Mouse (Mus musculus) bone marrow macrophage, adult 2 months (primary cell): ENCODE results near the gene Fam186a.

Experiments used
- CTCF ChIP-seq: IDR thresholded peaks from 2 replicates; pipeline ENCODE4 v1.5.1; 2012; ENCODE audit warnings: low read depth, mild to moderate bottlenecking, low read length, moderate library complexity
- POLR2A ChIP-seq: IDR thresholded peaks from 2 replicates; pipeline ENCODE4 v1.6.1; 2012; ENCODE audit warnings: mild to moderate bottlenecking, low read depth, low read length, borderline replicate concordance

- no peak for TF ChIP-seq CTCF
- TF ChIP-seq POLR2A = no peak
Observed at GRCm38 (mm10) chr15:99904841-99905240, 62.0 kb downstream of the Fam186a start.
